Mouse (Mus musculus): ENCODE measurements around the gene Tor3a. TPM values are rescaled to one million over a fixed set of nuclear protein-coding genes. Genes with fewer than 3 reads are reported as not detected.

Tor3a gene
- polyA plus RNA-seq, 1 experiment from 2014 or later = 3.4 TPM

- no peaks in the 10 kb centered on the region for H3K9me3 ChIP-seq
- H3K4me3 ChIP-seq = no peak overlapping the region
- no peaks in the 10 kb centered on the region for H3K27me3 ChIP-seq
- H3K9ac ChIP-seq = no peak overlapping the region
- peaks cover 62% of the 10 kb centered on the region for H3K36me3 ChIP-seq
- H3K27ac ChIP-seq (replicated peaks) = no peak overlapping the region
- WGBS = 93% methylated on average over 7 of the region's 7 CpGs
- ATAC-seq (ENCODE audit: low FRiP score, low read depth) = no peak
- no peak overlapping the region for H3K4me2 ChIP-seq
- H3K4me1 ChIP-seq (replicated peaks) = no peaks in the 10 kb centered on the region
These were observed 28.0 kb upstream of the Tor3a start for GRCm38 (mm10) chr1:156702151-156702550.

GRCm38 (mm10) chr1:156686025-156686661 lies 12.0 kb upstream of the Tor3a start:
- Histone ChIP-seq H3K9ac (no peak overlapping the region), H3K27ac (replicated peaks) (no peak overlapping the region), H3K27me3 (no peaks in the 10 kb centered on the region), H3K9me3 (no peaks in the 10 kb centered on the region), H3K4me1 (replicated peaks) (peaks cover 4% of the 10 kb centered on the region), H3K4me2 (no peak overlapping the region), H3K4me3 (no peak overlapping the region), H3K36me3 (peaks cover 48% of the 10 kb centered on the region)
- ATAC-seq (ENCODE audit: low FRiP score, low read depth) = no peak
- WGBS = 66% methylated on average over 7 of the region's 7 CpGs

- Histone ChIP-seq H3K9me3 (no peaks in the 10 kb centered on the region), H3K9ac (no peak overlapping the region), H3K4me2 (no peak overlapping the region), H3K27ac (replicated peaks) (0 out of 2 replicates have a peak overlapping the region, but pooled peaks have one; percentile 11), H3K36me3 (peaks cover 18% of the 10 kb centered on the region), H3K4me3 (no peak overlapping the region), H3K27me3 (peaks cover 3% of the 10 kb centered on the region; the same call in 1 of the 2 replicates), H3K4me1 (replicated peaks) (peaks cover 2% of the 10 kb centered on the region)
- no peak for ATAC-seq (ENCODE audit: low FRiP score, low read depth)
- 77% methylated on average over 9 of the region's 9 CpGs for WGBS
These were observed 5.4 kb upstream of the Tor3a start for GRCm38 (mm10) chr1:156679599-156679998.

GRCm38 (mm10) chr1:156677230-156677629 lies 3.1 kb upstream of the Tor3a start:
- no peak overlapping the region for H3K4me3 ChIP-seq

GRCm38 (mm10) chr1:156676596-156676995 lies 2.4 kb upstream of the Tor3a start:
- Histone ChIP-seq H3K4me1 (replicated peaks) (peaks cover 17% of the 10 kb centered on the region), H3K4me2 (no peak overlapping the region), H3K9ac (no peak overlapping the region), H3K36me3 (peaks cover 10% of the 10 kb centered on the region), H3K27me3 (peaks cover 12% of the 10 kb centered on the region; the same call in 1 of the 2 replicates), H3K27ac (replicated peaks) (no peak overlapping the region), H3K4me3 (no peak overlapping the region), H3K9me3 (no peaks in the 10 kb centered on the region)
- WGBS = 82% methylated on average over 5 of the region's 5 CpGs
- no peak for ATAC-seq (ENCODE audit: low FRiP score, low read depth)

More at GRCm38 (mm10) chr1:156677230-156677629, 3.1 kb upstream of the Tor3a start:
- Histone ChIP-seq H3K27me3 (peaks cover 11% of the 10 kb centered on the region; the same call in 1 of the 2 replicates), H3K4me2 (no peak overlapping the region), H3K36me3 (peaks cover 10% of the 10 kb centered on the region), H3K9ac (no peak overlapping the region), H3K27ac (replicated peaks) (no peak overlapping the region), H3K9me3 (no peaks in the 10 kb centered on the region), H3K4me1 (replicated peaks) (peaks cover 17% of the 10 kb centered on the region)
- no peak for ATAC-seq (ENCODE audit: low FRiP score, low read depth)
- WGBS = 89% methylated on average over 3 of the region's 3 CpGs

- H3K27me3 ChIP-seq = peaks cover 12% of the 10 kb centered on the region; the same call in 1 of the 2 replicates
- no peak overlapping the region for H3K4me2 ChIP-seq
- peaks cover 7% of the 10 kb centered on the region for H3K36me3 ChIP-seq
- 38% methylated on average over 12 of the region's 12 CpGs for WGBS
- no peaks in the 10 kb centered on the region for H3K9me3 ChIP-seq
- peaks cover 17% of the 10 kb centered on the region for H3K4me1 ChIP-seq (replicated peaks)
- H3K27ac ChIP-seq (replicated peaks) = no peak overlapping the region
- H3K4me3 ChIP-seq = no peak overlapping the region
- no peak overlapping the region for H3K9ac ChIP-seq
- no peak for ATAC-seq (ENCODE audit: low FRiP score, low read depth)
These were observed 2.0 kb upstream of the Tor3a start for GRCm38 (mm10) chr1:156676171-156676570.

GRCm38 (mm10) chr1:156673476-156674194 lies 521 bp downstream of the Tor3a start:
- peaks cover 12% of the 10 kb centered on the region; the same call in 1 of the 2 replicates for H3K27me3 ChIP-seq
- H3K9me3 ChIP-seq = no peaks in the 10 kb centered on the region
- H3K27ac ChIP-seq (replicated peaks) = no peak overlapping the region
- peak overlapping the region; percentile 51 for H3K9ac ChIP-seq
- H3K4me1 ChIP-seq (replicated peaks) = peaks cover 17% of the 10 kb centered on the region
- no peak for ATAC-seq (ENCODE audit: low FRiP score, low read depth)
- H3K4me3 ChIP-seq = peak overlapping the region; percentile 51
- no peaks in the 10 kb centered on the region for H3K36me3 ChIP-seq
- H3K4me2 ChIP-seq = peak overlapping the region; percentile 97
- WGBS = 2% methylated on average over 29 of the region's 29 CpGs

- 7% methylated on average over 14 of the region's 14 CpGs for WGBS
- H3K4me3 ChIP-seq = peak overlapping the region; percentile 51
- H3K9me3 ChIP-seq = no peaks in the 10 kb centered on the region
- H3K27me3 ChIP-seq = peaks cover 12% of the 10 kb centered on the region; the same call in 1 of the 2 replicates
- peak overlapping the region; percentile 97 for H3K4me2 ChIP-seq
- peaks cover 17% of the 10 kb centered on the region for H3K4me1 ChIP-seq (replicated peaks)
- H3K9ac ChIP-seq = 0 out of 2 replicates have a peak overlapping the region, but pooled peaks have one; percentile 51
- ATAC-seq (ENCODE audit: low FRiP score, low read depth) = no peak
- H3K27ac ChIP-seq (replicated peaks) = no peak overlapping the region
- no peaks in the 10 kb centered on the region for H3K36me3 ChIP-seq
These were observed 1.3 kb downstream of the Tor3a start for GRCm38 (mm10) chr1:156672720-156673475.

- H3K9ac ChIP-seq = no peak overlapping the region
- H3K27ac ChIP-seq (replicated peaks) = no peak overlapping the region
- H3K36me3 ChIP-seq = no peaks in the 10 kb centered on the region
- ATAC-seq (ENCODE audit: low FRiP score, low read depth) = no peak
- H3K9me3 ChIP-seq = no peaks in the 10 kb centered on the region
- H3K4me3 ChIP-seq = no peak overlapping the region
- 90% methylated on average over 3 of the region's 3 CpGs for WGBS
- peaks cover 17% of the 10 kb centered on the region for H3K4me1 ChIP-seq (replicated peaks)
- no peak overlapping the region for H3K4me2 ChIP-seq
- peaks cover 12% of the 10 kb centered on the region; the same call in 1 of the 2 replicates for H3K27me3 ChIP-seq
These were observed 2.2 kb downstream of the Tor3a start for GRCm38 (mm10) chr1:156671921-156672320.

- Histone ChIP-seq H3K27ac (replicated peaks) (no peak overlapping the region), H3K36me3 (no peaks in the 10 kb centered on the region), H3K4me3 (no peak overlapping the region), H3K4me2 (no peak overlapping the region), H3K4me1 (replicated peaks) (peaks cover 13% of the 10 kb centered on the region), H3K9ac (no peak overlapping the region), H3K9me3 (no peaks in the 10 kb centered on the region), H3K27me3 (0 out of 2 replicates have a peak, but pooled peaks cover 8% of the 10 kb centered on the region)
- WGBS = 45% methylated on average over 11 of the region's 11 CpGs
- ATAC-seq (ENCODE audit: low FRiP score, low read depth) = no peak
These were observed 4.8 kb downstream of the Tor3a start for GRCm38 (mm10) chr1:156669208-156669983.

GRCm38 (mm10) chr1:156668602-156669001 lies 5.6 kb downstream of the Tor3a start:
- H3K4me3 ChIP-seq = no peak overlapping the region
- no peak overlapping the region for H3K27ac ChIP-seq (replicated peaks)
- no peak overlapping the region for H3K4me2 ChIP-seq
- no peaks in the 10 kb centered on the region for H3K36me3 ChIP-seq
- peaks cover 5% of the 10 kb centered on the region for H3K4me1 ChIP-seq (replicated peaks)
- no peak for ATAC-seq (ENCODE audit: low FRiP score, low read depth)
- H3K9ac ChIP-seq = no peak overlapping the region
- WGBS = 41% methylated on average over 5 of the region's 5 CpGs
- H3K27me3 ChIP-seq = 0 out of 2 replicates have a peak, but pooled peaks cover 6% of the 10 kb centered on the region
- no peaks in the 10 kb centered on the region for H3K9me3 ChIP-seq

Measured in hindbrain, embryonic 15.5 days (tissue).